Mouse (Mus musculus) adrenal gland, postnatal 0 days (tissue): ENCODE measurements around the gene Scpep1. TPM values are rescaled to one million over a fixed set of nuclear protein-coding genes. Genes with fewer than 3 reads are reported as not detected.

Experiments
- polyA plus RNA-seq: library from polyadenylated mRNA; unstranded; fragments of >200 nt; fragmentation: Nextera tagmentation; extraction: Ambion mirVana; gene quantifications from 2 replicates; pipeline ENCODE4 v1.2.1, GENCODE M21; 2015

Scpep1 gene
- 117 and 188 TPM in 2 replicates for polyA plus RNA-seq

DNA sequence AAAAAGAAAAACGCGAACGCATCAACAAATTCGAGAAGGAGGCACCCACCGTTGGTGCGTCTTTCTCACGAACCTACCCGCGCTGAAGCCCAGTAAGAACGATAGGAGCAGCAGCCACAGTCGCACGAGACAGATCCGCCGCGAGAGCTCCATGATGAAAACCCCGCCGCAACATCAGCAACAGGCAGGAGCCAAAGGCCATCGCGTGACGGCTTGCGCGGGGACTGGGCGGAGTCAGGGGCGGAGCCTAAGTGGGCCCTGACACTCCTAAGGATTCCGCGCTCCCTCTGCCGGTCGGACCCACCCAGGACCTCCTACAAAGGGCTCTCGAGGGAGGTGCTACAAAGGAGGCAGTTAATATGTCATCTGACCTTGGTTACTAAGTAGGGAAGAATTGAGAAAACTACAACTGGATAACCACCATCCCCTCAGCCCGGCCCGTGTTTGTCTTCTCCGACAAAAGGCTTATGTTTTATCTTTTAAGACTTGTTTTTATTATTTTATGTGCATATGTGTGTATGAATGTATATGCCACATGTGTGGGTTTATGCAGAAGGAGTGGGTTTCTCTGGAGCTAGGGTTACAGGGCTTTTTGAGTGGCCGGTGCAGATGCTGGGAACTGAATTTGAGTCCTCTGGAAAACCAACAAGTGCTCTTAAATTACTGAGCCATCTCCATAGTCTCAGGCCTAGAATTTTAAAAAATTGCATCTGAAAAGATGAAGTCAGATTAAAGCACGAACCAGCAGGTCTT is at the start of gene Scpep1:
TSS of gene Scpep1 (minus strand) at position 249 of the 753 bp plus-strand sequence.

GRCm38 (mm10) chr11:88998974-88999722 is 43.9 kb upstream of the Scpep1 start, which contains the start of gene Trim25:
Trim25 (plus strand) TSS chr11:88999376.

DNA sequence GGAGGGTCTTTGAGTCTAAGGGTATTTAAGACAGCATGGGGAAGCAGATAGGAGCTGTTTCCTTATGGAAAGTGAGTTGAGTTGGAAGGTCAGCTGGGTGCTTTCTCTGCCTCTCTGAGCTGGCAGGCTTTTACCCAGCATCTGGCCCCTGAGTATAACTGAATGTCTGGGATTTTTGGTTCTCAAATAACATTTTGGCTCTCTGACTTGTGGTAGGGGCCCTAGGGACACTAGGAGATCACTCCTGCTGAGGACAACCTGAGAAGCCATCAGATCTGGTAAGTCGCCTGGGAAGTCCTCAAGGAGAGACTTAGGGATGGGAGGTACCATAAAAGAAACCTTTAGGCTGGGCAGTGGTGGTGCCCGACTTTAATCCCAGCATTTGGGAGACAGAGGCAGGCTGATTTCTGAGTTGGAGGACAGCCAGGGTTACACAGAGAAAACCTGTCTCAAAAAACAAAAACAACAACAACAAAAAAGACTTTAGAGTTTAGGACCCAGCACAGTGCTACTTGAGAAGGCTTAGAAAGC is 15.0 kb upstream of the Scpep1 start, which contains the start of gene Coil:
TSS of gene Coil (plus strand) at position 51 of the 531 bp plus-strand sequence.

DNA sequence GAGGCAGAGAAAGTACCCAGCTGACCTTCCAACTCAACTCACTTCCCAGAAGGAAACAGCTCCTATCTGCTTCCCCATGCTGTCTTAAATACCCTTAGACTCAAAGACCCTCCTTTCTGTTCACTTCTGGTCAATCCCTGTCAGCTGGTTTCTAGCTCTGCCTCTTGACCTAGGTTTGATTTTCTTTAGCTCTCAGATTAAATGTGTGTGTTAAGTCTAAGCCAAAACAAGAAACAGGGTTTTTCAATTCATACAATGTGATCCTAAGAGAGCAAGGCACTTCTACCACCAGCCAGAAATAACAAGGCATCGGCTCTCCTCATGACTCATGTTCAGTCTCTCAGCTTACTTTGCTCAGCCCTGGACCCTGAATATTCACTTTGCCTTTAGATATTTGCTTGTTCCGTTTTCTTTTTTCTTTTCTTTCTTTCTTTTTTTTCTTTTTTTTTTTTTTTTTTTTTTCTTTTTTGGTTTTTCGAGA is 11.7 kb upstream of the Scpep1 start, which contains the start of gene Elobl:
TSS of gene Elobl (minus strand) at position 51 of the 481 bp plus-strand sequence.

Other genes starting within 250 kb of the Scpep1 start
- 7.7 and 17.4 TPM in 2 replicates for gene Msi2, start 237.0 kb downstream of the Scpep1 start, polyA plus RNA-seq
- 11.7 and 18.6 TPM in 2 replicates for gene Akap1, start 90.9 kb downstream of the Scpep1 start, polyA plus RNA-seq
- gene Elobl, start 11.5 kb upstream of the Scpep1 start, polyA plus RNA-seq = 0.19 and 1.0 TPM in 2 replicates
- gene Coil, start 14.8 kb upstream of the Scpep1 start, polyA plus RNA-seq = 9.1 and 11.0 TPM in 2 replicates
- gene Trim25, start 43.9 kb upstream of the Scpep1 start, polyA plus RNA-seq = 24.8 and 70.0 TPM in 2 replicates
- 4.2 TPM in 2 replicates for gene Dgke, start 111.4 kb upstream of the Scpep1 start, polyA plus RNA-seq
- 0.70 TPM in 1 of 2 replicates, not detected in the other for gene Gm525, start 118.4 kb upstream of the Scpep1 start, polyA plus RNA-seq